Mouse (Mus musculus) E14TG2a.4 (cell line): ENCODE results near the gene Zbtb20.

Experiments used
- CTCF ChIP-seq: conservative IDR thresholded peaks from 2 replicates; pipeline ENCODE4 v1.5.1; 2014; ENCODE audit warnings: low read length
- NANOG ChIP-seq: IDR thresholded peaks from 2 replicates; pipeline ENCODE4 v1.6.1; 2014; ENCODE audit warnings: borderline replicate concordance, low read length, mixed read lengths
- POU5F1 ChIP-seq: IDR thresholded peaks from 2 replicates; pipeline ENCODE4 v1.6.1; 2014; ENCODE audit warnings: low read length, borderline replicate concordance

- TF ChIP-seq CTCF, result no peak
- no peak for TF ChIP-seq POU5F1
- TF ChIP-seq NANOG, result no peak
Observed at GRCm38 (mm10) chr16:43129966-43130365, 254.3 kb downstream of the Zbtb20 start.
